Mouse (Mus musculus) bone marrow macrophage, adult 2 months (primary cell): ENCODE measurements at regions not wholly inside any gene's neighbourhood (a gene's known extent, or its start where the extent isn't known, plus 50 kb on each side); places are given as distances from the start of the nearest gene placed in this dataset.

Source experiments
- H3K27ac ChIP-seq: 2 replicates; pipeline ENCODE4 v1.5.1; 2012; ENCODE audit warnings: low read depth, low read length; ENCODE audit not compliant: insufficient read depth
- H3K4me1 ChIP-seq: 2 replicates; pipeline ENCODE4 v1.6.1; 2012; ENCODE audit warnings: low read length; ENCODE audit not compliant: control insufficient read depth, insufficient read depth
- H3K4me3 ChIP-seq: 2 replicates; pipeline ENCODE4 v1.5.1; 2012; ENCODE audit warnings: mild to moderate bottlenecking, low read length, moderate library complexity; ENCODE audit not compliant: insufficient read depth
- CTCF ChIP-seq: IDR thresholded peaks from 2 replicates; pipeline ENCODE4 v1.5.1; 2012; ENCODE audit warnings: low read depth, mild to moderate bottlenecking, low read length, moderate library complexity
- POLR2A ChIP-seq: IDR thresholded peaks from 2 replicates; pipeline ENCODE4 v1.6.1; 2012; ENCODE audit warnings: mild to moderate bottlenecking, low read depth, low read length, borderline replicate concordance

- Histone ChIP-seq H3K4me1 (no peaks in the 10 kb centered on the region), H3K27ac (no peak overlapping the region), H3K4me3 (no peak overlapping the region)
- TF ChIP-seq POLR2A (no peak), CTCF (no peak)
Observed at GRCm38 (mm10) chr1:35372751-35373150, 523.0 kb downstream of the Plekhb2 start.

- no peak overlapping the region for H3K27ac ChIP-seq
- no peak overlapping the region for H3K4me3 ChIP-seq
- no peak for TF ChIP-seq POLR2A
- TF ChIP-seq CTCF, result no peak
- no peaks in the 10 kb centered on the region for H3K4me1 ChIP-seq
Observed at GRCm38 (mm10) chr1:35380633-35381385, 531.0 kb downstream of the Plekhb2 start.

GRCm38 (mm10) chr1:35385430-35385829 lies 535.7 kb downstream of the Plekhb2 start:
- TF ChIP-seq CTCF (peak; percentile 73), POLR2A (no peak)
- H3K27ac ChIP-seq, result no peak overlapping the region
- H3K4me1 ChIP-seq, result no peaks in the 10 kb centered on the region
- H3K4me3 ChIP-seq, result no peak overlapping the region

- H3K27ac ChIP-seq, result no peak overlapping the region
- no peak overlapping the region for H3K4me3 ChIP-seq
- no peaks in the 10 kb centered on the region for H3K4me1 ChIP-seq
- no peak for TF ChIP-seq POLR2A
- 0 out of 2 replicates have a peak, but pooled peaks have one; percentile 13 for TF ChIP-seq CTCF
Observed at GRCm38 (mm10) chr1:35388181-35388580, 538.4 kb downstream of the Plekhb2 start.

GRCm38 (mm10) chr1:35390371-35390770 lies 540.6 kb downstream of the Plekhb2 start:
- Histone ChIP-seq H3K4me1 (no peaks in the 10 kb centered on the region), H3K27ac (no peak overlapping the region), H3K4me3 (no peak overlapping the region)
- TF ChIP-seq POLR2A, result no peak
- no peak for TF ChIP-seq CTCF

GRCm38 (mm10) chr1:35390858-35391586 lies 541.2 kb downstream of the Plekhb2 start:
- Histone ChIP-seq H3K27ac (no peak overlapping the region), H3K4me1 (no peaks in the 10 kb centered on the region), H3K4me3 (no peak overlapping the region)
- TF ChIP-seq POLR2A (no peak), CTCF (no peak)

- Histone ChIP-seq H3K4me3 (no peak overlapping the region), H3K4me1 (no peaks in the 10 kb centered on the region), H3K27ac (no peak overlapping the region)
- TF ChIP-seq POLR2A (no peak), CTCF (no peak)
Observed at GRCm38 (mm10) chr1:35393550-35394118, 543.9 kb downstream of the Plekhb2 start.

GRCm38 (mm10) chr1:35400674-35401359 lies 551.0 kb downstream of the Plekhb2 start:
- Histone ChIP-seq H3K27ac (no peak overlapping the region), H3K4me3 (no peak overlapping the region), H3K4me1 (no peaks in the 10 kb centered on the region)
- TF ChIP-seq CTCF, result no peak
- no peak for TF ChIP-seq POLR2A

- no peak for TF ChIP-seq CTCF
- no peak overlapping the region for H3K27ac ChIP-seq
- no peak overlapping the region for H3K4me3 ChIP-seq
- no peaks in the 10 kb centered on the region for H3K4me1 ChIP-seq
Observed at GRCm38 (mm10) chr1:35402995-35403394, 553.2 kb downstream of the Plekhb2 start.
